Mouse (Mus musculus) small intestine, adult 2 months (tissue): ENCODE measurements around the gene Arhgap28.

Experiments used
- CTCF ChIP-seq: fragments of 200-500 bp; IDR thresholded peaks from 2 replicates; pipeline ENCODE4 v1.5.1; 2012; ENCODE audit warnings: low read depth, mild to moderate bottlenecking, control low read depth, inconsistent platforms, low read length, moderate library complexity, mixed read lengths; ENCODE audit not compliant: insufficient replicate concordance, insufficient read length; ENCODE audit errors: extremely low read depth
- POLR2A ChIP-seq: fragments of 200-500 bp; IDR thresholded peaks from 2 replicates; pipeline ENCODE4 v1.6.1; 2012; ENCODE audit warnings: low read depth, mild to moderate bottlenecking, control low read depth, inconsistent platforms, low read length, moderate library complexity

- TF ChIP-seq POLR2A, result no peak
- TF ChIP-seq CTCF, result no peak
These were observed 91.9 kb downstream of the Arhgap28 start for GRCm38 (mm10) chr17:67912051-67912450.
